Mouse (Mus musculus): Measurements from ENCODE around the gene Il17re. TPM values are rescaled to one million over a fixed set of nuclear protein-coding genes. Genes with fewer than 3 reads are reported as not detected.

Il17re gene
- total RNA-seq (2023) = 1 to 10 TPM in 1 of 2 experiments, under 1 TPM in 1; 0.68 to 1.2 TPM

DNA sequence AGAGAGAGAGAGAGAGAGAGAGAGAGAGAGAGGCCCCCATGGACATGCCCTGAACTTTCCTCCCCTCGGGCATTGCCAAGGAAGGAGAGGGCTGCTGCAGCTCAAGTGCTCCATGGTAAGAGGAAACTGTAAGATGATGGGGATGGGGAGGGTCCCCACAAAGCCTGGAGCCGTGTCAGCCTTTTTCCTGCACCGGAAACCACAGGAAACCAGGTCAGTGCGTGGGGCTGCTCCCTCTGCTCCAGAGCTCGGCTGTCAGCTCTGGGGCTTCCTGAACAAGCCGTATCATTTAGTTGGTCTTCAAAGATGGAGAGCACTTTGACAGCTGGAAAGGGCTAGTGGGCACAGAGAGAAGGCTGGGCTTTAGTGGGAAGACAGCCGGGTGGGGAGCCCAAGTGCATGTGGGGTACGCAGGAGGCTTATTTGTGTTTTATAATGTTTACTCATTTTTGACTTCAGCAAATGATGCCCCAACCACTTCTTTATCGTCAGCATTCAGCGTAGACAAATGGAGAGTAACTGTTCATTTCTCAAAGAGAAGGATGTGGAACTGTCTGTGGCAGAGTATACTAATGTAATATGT lies at the start of gene Il17re:
Gene Il17re, plus strand, starts transcription at position 533 of the 583 bp plus-strand sequence.

DNA sequence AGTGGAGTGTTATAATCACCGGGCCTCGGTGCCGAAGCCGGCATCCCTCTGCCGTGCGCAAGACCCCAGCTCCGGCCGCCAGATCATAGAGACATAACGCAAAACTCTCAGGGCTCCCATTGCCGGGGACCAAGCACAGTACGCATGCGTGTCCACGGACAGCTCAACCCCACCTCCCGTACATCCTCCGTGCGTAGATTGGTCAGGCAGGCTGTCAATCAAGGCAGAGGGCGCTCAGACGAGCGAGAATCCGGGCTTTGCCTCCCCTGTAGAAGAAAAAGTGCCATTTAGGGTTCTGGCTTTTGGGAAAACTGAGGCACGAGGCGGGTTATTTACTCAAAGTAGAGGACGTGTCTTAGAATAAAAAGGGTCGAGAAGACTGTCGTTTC lies 39.1 kb upstream of the Il17re start, which contains the start of gene Rpusd3:
Gene Rpusd3, minus strand, starts transcription at position 142 of the 389 bp plus-strand sequence.

GRCm38 (mm10) chr6:113435664-113436205 lies 22.5 kb upstream of the Il17re start, which contains the start of gene Cidec:
Gene Cidec (minus strand): TSS chr6:113435760.

GRCm38 (mm10) chr6:113442442-113443090 lies 15.7 kb upstream of the Il17re start, which contains the start of gene Jagn1:
Gene Jagn1 (plus strand): TSS chr6:113442569.

DNA sequence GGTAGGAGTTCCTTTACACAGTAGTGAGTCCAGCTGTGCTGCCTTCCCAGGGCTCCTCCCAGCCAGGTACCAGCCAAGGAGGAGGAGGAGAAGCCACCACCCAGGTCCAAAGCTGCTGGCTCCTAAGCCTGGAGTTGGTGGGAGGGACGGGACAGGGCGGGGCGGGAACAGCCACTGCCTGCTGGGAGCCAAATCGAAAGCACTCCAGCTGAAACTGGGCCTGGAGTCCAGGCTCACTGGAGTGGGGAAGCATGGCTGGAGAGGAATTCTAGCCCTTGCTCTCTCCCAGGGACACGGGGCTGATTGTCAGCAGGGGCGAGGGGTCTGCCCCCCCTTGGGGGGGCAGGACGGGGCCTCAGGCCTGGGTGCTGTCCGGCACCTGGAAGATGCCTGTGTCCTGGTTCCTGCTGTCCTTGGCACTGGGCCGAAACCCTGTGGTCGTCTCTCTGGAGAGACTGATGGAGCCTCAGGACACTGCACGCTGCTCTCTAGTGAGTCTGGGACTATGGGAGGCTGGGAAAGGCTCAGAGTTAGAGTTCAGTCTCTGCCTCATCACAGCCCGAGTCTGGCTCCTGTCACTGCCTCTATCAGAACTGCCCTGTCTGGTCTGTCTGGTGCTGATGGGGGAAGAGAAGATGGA lies 13.1 kb downstream of the Il17re start, which contains the start of gene Il17rc:
Gene Il17rc, plus strand, starts transcription at position 131 of the 640 bp plus-strand sequence.

DNA sequence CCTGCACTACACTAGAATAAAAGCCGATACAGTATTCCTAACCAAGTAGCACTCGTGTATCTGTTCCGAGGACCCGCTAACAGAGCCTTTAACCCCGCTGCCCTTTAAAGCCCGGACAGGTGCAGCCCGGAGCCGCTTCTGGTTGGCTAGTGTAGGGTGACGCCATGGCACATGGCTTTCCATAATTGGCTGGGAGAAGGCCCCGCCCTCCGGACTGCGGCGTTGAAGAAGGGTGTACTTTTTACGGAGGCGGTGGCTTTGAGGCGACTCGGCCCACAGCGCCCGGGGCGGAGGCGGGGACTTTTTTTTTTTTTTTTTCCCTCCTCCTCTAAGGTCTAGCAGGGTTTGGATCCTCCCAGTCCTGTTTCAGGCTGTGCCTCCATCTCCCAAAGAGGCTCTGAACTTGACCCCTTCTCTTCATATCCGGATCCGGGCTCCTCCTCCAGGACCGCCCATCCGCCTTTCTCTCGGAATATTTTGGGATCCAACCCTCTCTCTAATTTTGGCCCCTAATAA lies 24.9 kb downstream of the Il17re start, which contains the start of gene Creld1:
Gene Creld1, plus strand, starts transcription at position 198 of the 516 bp plus-strand sequence.

GRCm38 (mm10) chr6:113501388-113502084 lies 43.3 kb downstream of the Il17re start, which contains the start of gene Prrt3:
Gene Prrt3 (minus strand): TSS chr6:113501931.

Other genes with a start within 250 kb of the Il17re start
- gene Mtmr14, start 220.6 kb upstream of the Il17re start, total RNA-seq (2023) = 10 to 100 TPM; 60.8 to 64.8 TPM
- 1 to 10 TPM; 2.2 to 2.4 TPM for gene Cpne9, start 176.2 kb upstream of the Il17re start, total RNA-seq (2023)
- 100 to 1,000 TPM; 146 to 150 TPM for gene Brpf1, start 151.3 kb upstream of the Il17re start, total RNA-seq (2023)
- gene Ogg1, start 131.5 kb upstream of the Il17re start, total RNA-seq (2023) = 10 to 100 TPM; 13.3 to 15.0 TPM
- gene Camk1, start 114.5 kb upstream of the Il17re start, total RNA-seq (2023) = 10 to 100 TPM; 54.0 to 54.8 TPM
- gene Tada3, start 80.6 kb upstream of the Il17re start, total RNA-seq (2023) = 10 to 100 TPM; 23.0 to 23.8 TPM
- 100 to 1,000 TPM; 479 to 494 TPM for gene Arpc4, start 80.4 kb upstream of the Il17re start, total RNA-seq (2023)
- gene Ttll3, start 69.2 kb upstream of the Il17re start, total RNA-seq (2023) = 10 to 100 TPM; 47.8 to 48.0 TPM
- gene Rpusd3, start 39.1 kb upstream of the Il17re start, total RNA-seq (2023) = 1 to 10 TPM; 1.6 to 1.9 TPM
- gene Cidec, start 22.7 kb upstream of the Il17re start, total RNA-seq (2023) = not detected
- gene Jagn1, start 15.9 kb upstream of the Il17re start, total RNA-seq (2023) = 10 to 100 TPM; 19.0 to 19.3 TPM
- gene Il17rc, start 12.9 kb downstream of the Il17re start, total RNA-seq (2023) = 1 to 10 TPM in 1 of 2 experiments, under 1 TPM in 1; 0.81 to 2.6 TPM
- gene Creld1, start 24.8 kb downstream of the Il17re start, total RNA-seq (2023) = 10 to 100 TPM in 1 of 2 experiments, 1 to 10 TPM in 1; 7.7 to 10.1 TPM
- gene Prrt3, start 43.4 kb downstream of the Il17re start, total RNA-seq (2023) = under 1 TPM in 1 of 2 experiments, not detected in 1; 0.24 TPM
- 10 to 100 TPM; 63.3 to 67.2 TPM for gene Emc3, start 73.2 kb downstream of the Il17re start, total RNA-seq (2023)
- 1 to 10 TPM in 1 of 2 experiments, under 1 TPM in 1; 0.58 to 1.4 TPM for gene Fancd2, start 73.2 kb downstream of the Il17re start, total RNA-seq (2023)
- gene Fancd2os, start 142.2 kb downstream of the Il17re start, total RNA-seq (2023) = not detected
- gene Brk1, start 146.3 kb downstream of the Il17re start, total RNA-seq (2023) = 100 to 1,000 TPM; 186 to 199 TPM
- gene Vhl, start 165.5 kb downstream of the Il17re start, total RNA-seq (2023) = 10 to 100 TPM; 25.7 to 32.5 TPM
- 100 to 1,000 TPM; 168 to 234 TPM for gene Irak2, start 180.0 kb downstream of the Il17re start, total RNA-seq (2023)
- 100 to 1,000 TPM; 119 to 149 TPM for gene Tatdn2, start 238.6 kb downstream of the Il17re start, total RNA-seq (2023)